Mouse (Mus musculus) gastrocnemius, adult 8-10 months (tissue): ENCODE data around the gene Myoz2. TPM values are rescaled to one million over a fixed set of nuclear protein-coding genes. Genes with fewer than 3 reads are reported as not detected.

ENCODE experiments used
- DNase-seq, 2 experiments: peaks; one replicate each; pipeline ENCODE4 v3.0.0; 2022; ENCODE audit warnings: low spot score in 2 of 2
- total RNA-seq, 4 experiments: library from RNA; stranded (reverse); gene quantifications; 2 replicates each; pipeline ENCODE4 v1.2.4; 2022

Gene Myoz2
- total RNA-seq, result 100 to 1,000 TPM; 244 to 301 (median 265) TPM

DNA sequence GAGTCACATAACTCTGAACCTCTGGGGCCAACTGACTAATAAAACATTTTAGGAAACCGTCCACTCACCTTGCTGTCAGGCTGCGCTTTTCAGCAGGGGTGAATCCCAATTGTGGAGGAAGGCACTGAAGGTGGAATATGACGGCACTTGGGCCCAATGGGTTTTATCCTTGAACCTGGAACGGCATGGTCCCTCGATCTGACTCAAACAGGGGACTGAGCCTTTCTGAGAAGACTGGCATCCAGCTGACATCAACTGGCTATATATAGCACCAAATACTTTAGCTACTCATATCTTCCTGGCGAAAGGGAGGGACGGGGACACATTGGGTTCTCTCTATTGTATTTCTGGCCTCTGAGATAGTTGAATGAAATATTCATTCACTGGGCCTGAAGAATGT, at the start of gene Myoz2:
Myoz2 (minus strand) TSS at position 264 of the 400 bp plus-strand sequence.
- no peak for DNase-seq

- DNase-seq, result no peak
Observed at GRCm38 (mm10) chr3:123081665-123082064, 46.9 kb upstream of the Myoz2 start.

- DNase-seq, result no peak
Observed at GRCm38 (mm10) chr3:123080943-123081342, 46.1 kb upstream of the Myoz2 start.

DNA sequence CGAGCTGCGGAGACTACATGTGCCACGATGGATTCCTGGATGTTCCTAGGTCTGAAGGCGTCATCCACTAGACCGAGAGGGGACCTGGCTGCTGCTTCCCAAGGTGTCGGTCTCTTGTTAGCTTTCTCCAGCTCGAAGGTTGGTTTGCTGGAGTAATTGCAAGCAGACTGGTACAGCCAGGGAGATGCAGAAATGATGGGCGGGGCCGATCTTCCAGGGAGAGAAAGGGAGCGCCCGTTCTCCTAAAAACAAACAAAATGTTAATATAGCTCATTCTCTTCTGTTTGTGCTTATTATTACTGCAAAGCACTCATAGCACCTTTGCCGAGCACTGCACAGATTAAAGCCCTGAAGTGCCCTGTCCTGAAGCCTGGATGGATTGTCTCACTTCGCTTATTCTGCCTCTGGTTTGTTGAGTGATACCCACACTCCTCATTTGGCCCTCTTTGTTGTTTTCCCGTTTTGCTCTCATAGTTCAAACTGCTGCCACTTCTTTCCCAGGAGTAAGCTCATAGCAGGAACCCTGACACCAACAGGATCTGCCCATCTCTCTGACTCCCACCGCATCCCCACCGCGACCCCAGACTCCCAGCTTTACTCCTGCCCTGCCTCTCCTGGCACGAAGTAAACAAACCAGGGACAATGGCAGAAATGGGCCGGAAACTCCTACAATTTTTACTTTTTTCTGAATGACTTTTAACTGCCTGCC, 45.4 kb upstream of the Myoz2 start:
- no peak for DNase-seq

DNA sequence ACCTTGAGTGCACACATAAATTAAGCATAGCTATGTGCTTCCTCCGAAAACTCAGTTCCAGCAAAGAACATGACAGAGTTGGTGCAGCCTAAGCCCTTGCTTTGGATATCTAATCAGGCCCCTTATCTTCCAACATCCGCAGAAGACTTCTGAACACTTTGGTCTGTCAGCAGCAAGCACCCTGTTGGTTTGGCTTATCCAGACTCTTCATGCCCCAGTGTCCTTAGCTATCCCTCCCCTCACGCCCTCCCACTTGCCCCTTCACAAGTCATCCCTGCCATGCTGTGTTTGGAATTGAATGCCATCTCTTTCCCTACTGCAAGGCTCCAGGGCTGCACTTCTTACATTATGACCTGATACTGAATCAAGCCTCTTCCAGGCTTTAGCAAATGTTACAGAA, 40.9 kb upstream of the Myoz2 start:
- DNase-seq, result no peak

DNA sequence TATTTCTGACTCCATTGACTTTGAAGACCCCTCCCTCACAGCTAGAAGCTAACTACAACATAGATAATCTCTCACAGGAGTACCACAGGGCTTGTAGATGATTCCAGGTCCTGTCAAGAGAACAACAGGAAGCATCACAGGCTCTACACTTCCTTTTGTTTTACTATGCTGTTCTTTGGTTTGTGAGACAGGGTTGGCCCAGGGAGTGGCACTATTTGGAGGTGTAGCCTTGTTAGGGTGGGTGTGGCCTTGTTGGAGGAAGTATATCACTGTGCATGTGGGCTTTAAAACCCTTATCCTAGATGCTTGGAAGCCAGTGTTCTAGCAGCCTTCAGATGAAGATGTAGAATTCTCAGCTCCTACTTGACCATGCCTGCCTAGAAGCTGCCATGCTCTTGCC, 40.2 kb upstream of the Myoz2 start:
- no peak for DNase-seq

- no peak for DNase-seq
Observed at GRCm38 (mm10) chr3:123073351-123073750, 38.5 kb upstream of the Myoz2 start.

- DNase-seq, result no peak
Observed at GRCm38 (mm10) chr3:123072472-123072871, 37.7 kb upstream of the Myoz2 start.

- DNase-seq, result no peak
Observed at GRCm38 (mm10) chr3:123070996-123071395, 36.2 kb upstream of the Myoz2 start.

- DNase-seq, result no peak
Observed at GRCm38 (mm10) chr3:123066836-123067235, 32.0 kb upstream of the Myoz2 start.

- DNase-seq, result no peak
Observed at GRCm38 (mm10) chr3:123065466-123065865, 30.7 kb upstream of the Myoz2 start.

DNA sequence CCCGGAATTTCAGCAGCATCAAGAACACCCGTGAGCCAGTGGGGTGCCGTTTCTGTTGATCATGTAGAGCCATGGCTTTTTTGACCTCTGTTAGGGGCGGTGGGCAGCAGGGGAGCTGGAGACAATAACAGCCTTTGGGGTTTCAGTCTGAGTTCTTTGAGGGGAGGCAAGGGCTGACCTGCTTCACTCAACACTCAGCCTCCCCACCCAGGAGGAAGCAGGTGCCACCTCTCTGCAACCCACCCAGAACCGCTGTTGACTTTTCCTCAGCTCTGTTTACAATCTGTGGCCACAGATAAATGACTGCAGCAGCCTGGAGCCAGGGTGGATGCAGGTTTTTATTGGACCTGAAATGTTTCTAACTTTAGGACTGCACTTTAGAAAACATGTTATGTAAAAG, 29.4 kb upstream of the Myoz2 start:
- no peak for DNase-seq

- no peak for DNase-seq
Observed at GRCm38 (mm10) chr3:123061931-123062330, 27.1 kb upstream of the Myoz2 start.

DNA sequence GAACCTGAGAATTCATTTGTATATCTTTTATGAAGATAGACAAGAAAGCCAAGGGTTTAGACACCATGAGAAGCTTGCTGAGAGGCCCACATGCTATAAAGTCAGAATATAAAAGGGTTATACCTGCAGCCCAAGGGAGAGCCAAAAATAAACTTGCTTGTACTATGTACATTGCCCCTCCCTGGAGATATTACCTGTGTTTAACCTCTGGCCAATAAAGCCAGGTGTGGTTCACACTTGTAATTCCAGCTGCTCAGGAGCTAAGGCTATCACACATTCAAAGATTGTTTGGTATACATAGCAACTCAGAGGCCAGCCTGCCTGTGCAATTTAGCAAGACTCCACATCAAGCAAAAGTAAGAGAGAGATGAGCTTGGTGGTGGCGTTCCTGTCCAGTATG, 24.0 kb upstream of the Myoz2 start:
- DNase-seq, result no peak

DNA sequence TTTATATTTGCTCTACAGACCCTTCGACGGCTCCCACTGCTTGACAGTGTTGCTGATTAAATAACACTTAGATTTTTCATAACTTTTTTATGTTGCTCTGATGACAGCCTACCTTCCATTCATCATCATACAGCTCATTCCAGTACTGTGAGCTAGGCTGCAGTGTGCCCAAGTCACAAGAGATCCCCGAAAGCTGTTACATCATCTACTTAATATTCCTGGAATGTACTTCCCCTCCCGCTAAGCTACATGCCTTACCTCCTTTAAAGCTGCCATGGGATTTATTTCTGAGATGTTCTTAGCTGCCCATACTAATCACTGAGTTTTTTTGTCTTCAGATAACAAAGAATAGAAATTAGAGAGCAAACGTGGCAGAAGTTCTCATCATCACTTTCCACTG, 19.4 kb upstream of the Myoz2 start:
- DNase-seq, result no peak

- no peak for DNase-seq
Observed at GRCm38 (mm10) chr3:123053192-123053938, 18.6 kb upstream of the Myoz2 start.

GRCm38 (mm10) chr3:123042308-123042707, 7.5 kb upstream of the Myoz2 start:
- DNase-seq, result no peak

DNA sequence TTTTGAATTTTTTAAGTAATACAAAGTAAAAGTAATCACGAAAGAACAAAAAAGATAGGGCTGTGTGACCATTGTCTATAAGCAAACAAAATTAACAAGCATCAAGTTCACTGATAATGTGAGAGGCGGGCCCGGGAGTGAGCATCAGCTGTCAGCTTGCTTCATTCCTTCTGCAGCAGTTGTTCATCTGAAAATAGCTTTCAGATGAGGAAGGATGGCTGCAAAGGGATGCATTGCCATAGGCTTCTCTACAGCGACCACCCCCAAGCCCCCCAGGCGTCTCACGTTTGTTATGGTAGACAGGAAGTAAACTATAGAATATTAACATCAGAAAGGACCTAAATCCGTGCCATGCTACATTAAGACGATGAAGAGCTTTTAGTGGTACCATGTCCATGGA, 1.0 kb downstream of the Myoz2 start:
- DNase-seq, result no peak

GRCm38 (mm10) chr3:123025634-123026033, 9.2 kb downstream of the Myoz2 start:
- no peak for DNase-seq

DNA sequence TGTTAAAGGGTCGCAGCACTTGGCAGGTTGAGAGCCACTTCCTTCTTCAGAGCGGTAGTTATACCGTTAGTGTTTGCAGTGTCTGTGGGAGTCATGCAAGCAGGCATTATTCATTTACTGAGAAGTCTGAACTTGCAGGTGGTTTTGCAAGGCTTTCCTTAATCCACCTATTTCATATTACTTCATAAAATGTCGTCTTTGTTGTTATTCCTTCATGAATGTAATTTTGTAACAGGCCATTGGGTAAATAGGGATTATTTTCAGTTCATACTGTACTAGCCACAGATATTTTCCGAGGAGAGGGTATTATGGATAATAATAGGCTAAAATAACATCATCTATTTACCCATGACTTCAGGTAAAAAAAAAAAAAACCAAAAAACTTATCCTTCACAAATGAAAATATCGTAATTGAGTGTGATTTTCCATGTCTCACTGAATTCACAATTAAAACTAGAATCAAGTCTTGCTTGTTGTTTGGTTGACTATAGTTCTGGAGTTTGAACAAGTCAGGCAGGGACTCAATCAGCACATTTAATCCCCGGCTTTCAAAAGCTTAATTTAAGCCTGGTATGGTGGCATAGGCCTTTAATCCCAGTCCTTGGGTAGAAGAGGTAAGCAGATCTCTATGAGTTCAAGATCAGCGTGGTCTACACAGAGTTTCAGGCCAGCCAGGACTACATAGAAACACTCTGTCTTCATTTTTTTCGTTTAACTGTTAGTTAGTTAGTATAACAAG, 10.2 kb downstream of the Myoz2 start:
- no peak for DNase-seq

DNA sequence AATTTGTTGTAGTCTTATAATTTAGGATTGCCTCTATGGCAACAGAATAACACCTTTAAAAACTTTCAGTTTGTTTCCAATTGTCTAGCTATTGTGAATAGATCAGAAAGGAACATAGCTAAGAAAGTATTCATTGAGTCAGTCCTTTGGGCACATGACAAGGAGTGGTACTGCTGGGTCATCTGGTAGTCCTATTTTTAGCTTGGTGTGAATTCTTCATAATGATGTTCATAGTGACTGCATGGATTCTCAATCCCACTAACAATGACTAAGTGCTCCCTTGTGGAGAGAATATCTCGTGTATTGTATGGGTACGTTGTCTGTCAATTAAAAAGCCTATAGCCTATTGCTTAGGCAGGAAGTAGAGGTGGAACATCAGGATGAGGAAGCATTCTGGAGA, 16.0 kb downstream of the Myoz2 start:
- no peak for DNase-seq

- DNase-seq, result no peak
Observed at GRCm38 (mm10) chr3:123013476-123013875, 21.3 kb downstream of the Myoz2 start.
